Mouse (Mus musculus) left cerebral cortex, adult 2 months (tissue): ENCODE results near the gene Slx4. TPM values are rescaled to one million over a fixed set of nuclear protein-coding genes. Genes with fewer than 3 reads are reported as not detected.
"Not testable (repeated sequence)": the region's sequence is repeated elsewhere in the genome, so short reads cannot be mapped to it uniquely, and the experiment has no call there.

Experiments
- DNase-seq, 2 experiments: peaks; one replicate each; pipeline ENCODE4 v3.0.0; 2021 to 2022; ENCODE audit warnings: low spot score in 2 of 2, mixed read lengths in 1 of 2; ENCODE audit errors: extremely low spot score in 1 of 2
- H3K27ac ChIP-seq: fragments of 200-600 bp; 2 replicates; pipeline ENCODE4 v1.8.1; 2022
- H3K4me3 ChIP-seq: fragments of 200-600 bp; 2 replicates; pipeline ENCODE4 v1.8.1; 2022
- CTCF ChIP-seq: fragments of 200-600 bp; IDR thresholded peaks from 2 replicates; pipeline ENCODE4 v1.8.1; 2022; ENCODE audit warnings: antibody characterized with exemption, mild to moderate bottlenecking, moderate library complexity
- intact Hi-C: fragments of 180-260 bp; cut with DNase I; formaldehyde crosslinking; loops from one replicate; pipeline ENCODE4 v1.15.1; 2025
- total RNA-seq, 2 experiments: library from RNA; stranded (reverse); gene quantifications; 2 replicates each; pipeline ENCODE4 v1.2.3; 2021

Slx4 gene
- total RNA-seq, 2 experiments from 2014 or later: 50.4 to 54.7 TPM

DNA sequence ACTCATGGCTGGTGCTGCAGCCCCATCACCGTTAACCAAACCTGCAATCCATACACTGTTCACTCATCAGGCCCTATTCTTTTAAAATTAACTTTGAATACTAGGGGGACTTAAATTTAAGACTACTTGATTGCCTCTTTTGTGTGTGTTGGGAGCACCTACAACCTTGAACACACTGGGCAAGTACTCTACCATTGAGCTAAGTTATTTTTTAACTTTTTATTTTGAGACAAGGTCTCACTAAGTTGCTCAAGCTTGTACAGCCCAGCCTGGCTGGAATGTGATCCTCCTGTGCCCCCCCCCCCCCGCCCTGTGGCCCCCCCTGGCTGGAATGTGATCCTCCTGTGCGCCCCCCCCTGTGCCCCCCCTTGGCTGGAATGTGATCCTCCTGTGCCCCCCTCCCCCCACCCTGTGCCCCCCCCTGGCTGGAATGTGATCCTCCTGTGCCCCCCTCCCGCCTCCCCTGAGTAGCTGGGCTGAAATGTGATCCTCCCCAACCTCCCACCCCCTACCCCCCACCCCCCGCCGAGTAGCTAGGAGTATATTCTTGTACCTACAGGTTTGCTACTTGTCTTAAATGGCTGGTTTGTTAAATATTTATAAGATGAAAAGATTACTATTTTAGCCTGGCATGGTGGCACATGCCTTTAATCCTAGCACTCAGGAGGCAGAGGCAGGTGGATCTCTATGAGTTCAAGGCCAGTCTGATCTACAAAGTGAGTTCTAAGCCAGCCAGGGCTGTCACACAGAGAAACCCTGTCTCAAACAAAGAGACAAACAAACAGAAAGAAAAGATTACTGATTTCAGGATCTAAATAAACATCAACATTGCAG is 28.1 kb upstream of the Slx4 start:
- Histone ChIP-seq H3K27ac (no peak overlapping the region), H3K4me3 (no peak overlapping the region)
- intact Hi-C loops: no loop called here
- TF ChIP-seq CTCF: no peak
- DNase-seq: no peak

DNA sequence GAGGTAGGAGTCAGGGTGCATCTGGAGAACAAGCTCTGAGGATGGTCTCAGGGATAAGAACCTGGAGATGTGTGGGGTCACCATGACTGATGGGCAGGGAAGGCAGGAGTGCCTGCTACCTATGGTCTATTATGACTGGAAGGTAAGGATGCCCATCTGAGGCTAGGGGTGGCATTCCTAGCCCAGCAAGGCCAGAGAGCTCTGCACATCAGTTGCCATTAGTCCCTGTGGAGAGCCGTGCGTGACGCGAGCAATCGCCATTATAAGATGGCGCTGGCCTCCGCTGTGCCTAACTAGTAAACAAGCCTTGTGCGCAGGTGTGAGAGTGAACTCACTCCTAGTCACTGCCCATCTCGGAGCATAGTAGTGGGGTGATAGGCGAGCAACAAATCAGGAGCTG is 26.9 kb upstream of the Slx4 start:
- TF ChIP-seq CTCF: no peak
- no peak overlapping the region for H3K4me3 ChIP-seq

DNA sequence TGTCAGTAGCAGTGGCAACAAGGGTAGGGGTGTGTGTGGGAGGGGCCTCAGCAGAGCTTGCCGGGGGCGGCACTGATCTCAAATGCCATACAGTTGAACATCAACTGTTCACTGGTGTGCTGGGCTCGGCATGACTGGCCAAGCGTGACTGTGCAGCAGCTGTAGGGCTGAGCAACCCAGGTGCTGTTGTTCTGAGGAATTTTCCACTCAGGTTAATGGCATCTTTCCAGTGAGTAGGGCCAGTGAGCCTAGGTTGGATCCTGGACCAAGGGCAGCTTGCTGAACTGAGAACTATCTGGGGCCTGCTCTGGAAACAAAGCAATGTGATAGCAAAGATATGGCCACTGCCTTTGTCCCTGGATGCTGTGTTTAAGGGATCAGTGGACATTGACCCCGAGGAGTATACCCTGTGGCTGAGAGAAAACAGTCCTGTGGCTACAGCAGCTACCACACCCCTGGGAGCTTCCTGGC is 25.8 kb upstream of the Slx4 start:
- Histone ChIP-seq H3K27ac (no peak overlapping the region), H3K4me3 (no peak overlapping the region)
- intact Hi-C loops: no loop called here
- DNase-seq: no peak
- no peak for TF ChIP-seq CTCF

More for the DNA sequence above, 26.9 kb upstream of the Slx4 start:
- no peak for DNase-seq
- no peak overlapping the region for H3K27ac ChIP-seq
- intact Hi-C loops: no loop called here

DNA sequence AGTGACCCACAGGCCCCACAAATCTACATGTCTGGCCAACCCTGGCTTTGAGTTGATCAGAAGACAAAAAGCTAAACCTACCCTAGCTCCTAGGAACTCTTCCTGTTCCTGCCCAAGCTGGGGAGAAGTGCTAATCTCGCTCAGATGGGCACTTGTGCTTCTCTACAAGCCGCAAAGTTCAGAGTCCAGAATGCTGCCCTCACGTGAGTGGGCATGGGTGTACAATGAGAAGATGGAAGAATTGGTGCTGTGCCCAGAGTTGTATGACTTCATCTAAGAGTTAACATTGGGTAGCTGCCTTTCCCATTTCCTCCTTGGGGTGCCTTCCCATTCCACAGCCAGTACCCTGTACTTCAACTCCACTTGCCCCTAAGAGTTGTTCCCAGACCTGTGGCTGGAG is 23.6 kb upstream of the Slx4 start:
- Histone ChIP-seq H3K4me3 (no peak overlapping the region), H3K27ac (no peak overlapping the region)
- intact Hi-C loops: no loop called here
- TF ChIP-seq CTCF: no peak
- no peak for DNase-seq

DNA sequence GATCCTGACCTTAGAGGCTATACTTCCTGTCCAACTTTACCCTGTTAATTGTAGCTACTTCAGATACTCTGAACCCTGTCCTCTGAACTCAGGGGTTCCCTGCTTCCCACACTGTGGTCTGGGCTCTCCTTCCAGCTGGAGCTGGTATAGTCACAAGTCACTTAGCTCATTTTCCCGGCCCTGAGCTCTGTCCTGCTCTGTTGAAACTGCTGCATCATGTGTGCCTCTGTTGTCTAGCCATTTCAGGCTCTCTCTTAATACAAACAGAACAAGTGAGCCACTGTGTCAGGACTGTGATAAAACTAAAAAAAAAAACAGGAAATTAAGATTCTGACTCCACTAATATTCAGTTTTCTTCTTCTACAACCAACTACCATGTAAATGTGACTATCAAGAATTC is 23.1 kb upstream of the Slx4 start:
- no peak for DNase-seq
- intact Hi-C loops: no loop called here
- TF ChIP-seq CTCF: no peak

DNA sequence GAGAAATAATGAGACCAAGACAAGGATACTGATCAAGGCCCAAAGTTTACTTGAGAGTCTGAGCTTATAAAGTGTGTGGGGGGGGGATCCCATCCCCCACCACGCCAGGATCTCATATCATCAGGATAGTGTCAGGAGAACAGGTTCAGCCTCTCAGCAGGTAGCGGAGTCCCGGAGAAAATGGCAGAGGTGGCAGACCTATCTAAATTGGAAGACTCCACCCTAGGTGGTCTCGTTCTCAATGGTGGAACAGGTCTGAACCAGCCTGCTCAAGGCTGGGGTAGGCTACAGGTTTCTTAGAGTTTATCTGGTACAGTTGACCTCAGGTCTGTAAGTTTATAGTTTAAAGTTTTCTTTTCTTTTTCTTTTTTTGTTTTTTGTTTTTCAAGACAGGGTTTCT is 19.1 kb upstream of the Slx4 start:
- intact Hi-C loops: no loop called here
- Histone ChIP-seq H3K4me3 (no peak overlapping the region), H3K27ac (no peak overlapping the region)
- no peak for DNase-seq
- no peak for TF ChIP-seq CTCF

More for the DNA sequence above, 23.1 kb upstream of the Slx4 start:
- Histone ChIP-seq H3K4me3 (no peak overlapping the region), H3K27ac (no peak overlapping the region)

DNA sequence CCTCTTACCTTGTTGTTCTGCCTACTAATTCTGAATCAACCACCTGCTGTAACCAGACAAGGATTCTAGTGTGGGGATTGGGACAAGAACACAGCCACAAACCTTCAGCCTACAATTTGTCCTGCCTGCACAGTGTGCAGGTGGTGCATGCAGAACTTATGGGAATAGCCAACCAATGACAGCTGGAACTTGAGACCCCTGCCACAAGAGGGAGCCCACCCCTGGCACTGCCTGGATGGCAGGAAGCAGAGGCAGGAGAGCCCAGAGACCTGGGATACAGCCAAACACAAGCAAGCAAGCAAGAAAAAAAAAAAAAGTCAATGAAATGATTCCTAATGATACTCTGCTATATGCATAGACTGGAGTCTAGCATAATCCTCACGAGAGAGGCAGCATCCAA is 17.7 kb upstream of the Slx4 start:
- H3K4me3 ChIP-seq: no peak overlapping the region
- intact Hi-C loops: no loop called here
- H3K27ac ChIP-seq: no peak overlapping the region
- DNase-seq: no peak
- TF ChIP-seq CTCF: no peak

DNA sequence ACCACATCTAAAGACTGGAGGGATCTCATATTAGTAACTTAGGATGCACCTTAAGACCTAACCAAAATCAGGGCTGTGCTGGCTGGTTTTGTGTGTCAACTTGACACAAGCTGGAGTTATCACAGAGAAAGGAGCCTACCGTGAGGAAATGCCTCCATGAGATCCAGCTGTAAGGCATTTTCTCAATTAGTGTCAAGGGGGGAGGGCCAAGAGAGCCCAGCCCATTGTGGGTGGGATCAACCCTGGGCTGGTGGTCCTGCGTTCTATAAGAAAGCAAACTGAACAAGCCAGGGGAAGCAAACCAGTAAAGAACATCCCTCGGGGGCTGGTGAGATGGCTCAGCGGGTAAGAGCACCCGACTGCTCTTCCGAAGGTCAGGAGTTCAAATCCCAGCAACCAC is 13.9 kb upstream of the Slx4 start:
- intact Hi-C loops, H3K27ac ChIP-seq, H3K4me3 ChIP-seq, DNase-seq: not testable (repeated sequence)

DNA sequence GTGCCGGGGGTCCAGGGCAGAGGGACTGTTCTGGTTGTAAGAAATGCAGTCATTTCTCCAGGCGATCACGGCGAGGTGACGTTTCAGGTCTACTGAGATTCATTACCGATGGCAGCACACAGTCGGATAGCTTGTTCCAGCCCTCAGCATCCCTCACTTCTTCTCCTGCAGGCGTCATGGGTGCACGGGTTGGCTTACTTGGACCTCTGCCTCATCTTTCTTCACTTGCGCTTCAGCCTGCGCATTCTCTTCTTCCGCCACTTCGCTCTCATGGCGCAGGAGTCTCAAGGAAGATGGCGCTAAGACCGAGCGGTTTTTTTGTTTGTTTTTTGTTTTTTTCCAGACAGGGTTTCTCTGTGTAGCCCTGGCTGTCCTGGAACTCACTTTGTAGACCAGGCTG is 13.2 kb upstream of the Slx4 start:
- H3K27ac ChIP-seq, DNase-seq, intact Hi-C loops, H3K4me3 ChIP-seq: not testable (repeated sequence)

DNA sequence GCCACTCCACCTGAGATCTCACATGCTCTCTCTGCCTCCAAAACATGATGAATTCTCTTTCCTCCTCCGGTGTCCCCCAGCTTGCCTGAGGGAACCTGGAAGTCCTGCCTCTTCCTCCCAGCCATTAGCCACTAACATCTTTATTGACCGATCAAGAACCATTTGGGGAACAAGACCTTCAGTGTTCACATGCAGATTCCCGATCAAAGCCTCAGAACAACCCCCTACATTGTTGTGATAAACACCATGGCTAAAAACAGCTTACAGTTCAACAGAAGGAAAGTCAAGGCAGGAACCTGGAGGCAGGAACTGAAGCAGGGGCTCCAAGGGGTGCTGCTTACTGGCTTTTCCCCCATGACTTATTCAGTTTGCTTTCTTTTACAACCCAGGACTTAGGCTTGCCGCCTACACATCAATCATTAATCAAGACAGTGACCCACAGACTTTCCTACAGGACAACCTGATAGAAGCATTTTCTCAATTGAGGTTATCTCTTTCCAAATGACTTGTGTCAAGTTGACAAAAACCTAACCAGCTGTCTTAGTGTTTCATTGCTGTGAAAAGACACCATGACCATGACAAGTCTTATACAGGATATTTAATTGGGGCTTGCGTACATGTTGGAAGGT is 10.6 kb upstream of the Slx4 start:
- TF ChIP-seq CTCF: no peak
- H3K27ac ChIP-seq: no peak overlapping the region
- intact Hi-C loops: no loop called here
- no peak overlapping the region for H3K4me3 ChIP-seq
- no peak for DNase-seq

DNA sequence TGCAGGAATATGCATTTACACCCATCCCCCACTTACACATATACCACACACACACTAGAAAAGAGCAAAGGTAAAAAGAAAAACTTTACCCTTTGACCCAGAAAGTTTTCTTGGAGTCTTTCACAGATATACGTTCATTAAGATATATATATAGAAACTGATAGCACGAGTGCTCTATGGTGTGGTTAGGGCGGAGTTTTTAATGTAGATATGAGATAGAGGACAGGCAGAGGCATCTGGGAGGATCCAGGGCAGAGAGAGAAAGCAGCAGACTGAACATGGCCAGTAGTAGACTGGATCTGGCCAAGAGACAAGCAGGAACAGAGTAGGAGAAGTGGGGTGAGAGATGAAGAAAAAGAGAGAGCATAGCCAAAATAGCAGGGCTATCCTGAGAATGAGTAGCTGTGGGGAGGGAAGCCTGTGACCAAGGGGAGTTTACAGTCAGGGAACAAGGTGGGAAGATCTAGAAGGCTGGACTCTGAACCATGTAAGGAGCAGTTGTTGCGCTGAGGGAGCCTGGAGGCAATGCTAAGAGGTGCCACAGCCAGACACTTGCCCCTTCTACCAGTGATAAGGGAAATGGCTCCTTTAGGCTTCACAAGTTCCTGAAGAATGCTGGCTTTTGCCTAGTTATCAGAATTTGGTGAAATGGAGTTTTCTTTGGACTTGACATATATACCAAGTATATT is 9.5 kb upstream of the Slx4 start:
- TF ChIP-seq CTCF: no peak
- intact Hi-C loops: no loop called here
- Histone ChIP-seq H3K4me3 (no peak overlapping the region), H3K27ac (no peak overlapping the region)
- DNase-seq: no peak

DNA sequence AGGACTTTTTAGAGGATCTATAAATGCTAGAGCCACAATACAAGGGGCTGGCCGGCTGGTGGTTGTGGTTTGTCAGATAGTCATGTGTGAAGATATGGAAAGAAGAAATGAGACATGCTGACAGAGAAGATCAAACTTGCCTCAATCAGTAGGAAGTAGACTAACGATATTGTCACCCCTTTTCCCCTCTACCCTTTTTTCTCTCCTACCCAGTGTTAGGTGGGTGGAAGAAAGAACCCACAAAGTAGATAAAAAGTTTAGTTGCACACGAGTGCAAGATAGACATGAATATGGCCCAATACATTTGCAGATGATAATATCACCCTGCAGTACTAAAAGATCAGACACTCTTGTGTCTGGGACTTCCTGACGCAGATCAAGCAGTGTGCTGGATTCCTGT is 15.2 kb downstream of the Slx4 start:
- intact Hi-C loops: no loop called here
- no peak for DNase-seq
- H3K27ac ChIP-seq: no peak overlapping the region
- no peak for TF ChIP-seq CTCF
- no peak overlapping the region for H3K4me3 ChIP-seq
